Mouse (Mus musculus): ENCODE measurements around the gene Gucy2c.

The Gucy2c gene

DNA sequence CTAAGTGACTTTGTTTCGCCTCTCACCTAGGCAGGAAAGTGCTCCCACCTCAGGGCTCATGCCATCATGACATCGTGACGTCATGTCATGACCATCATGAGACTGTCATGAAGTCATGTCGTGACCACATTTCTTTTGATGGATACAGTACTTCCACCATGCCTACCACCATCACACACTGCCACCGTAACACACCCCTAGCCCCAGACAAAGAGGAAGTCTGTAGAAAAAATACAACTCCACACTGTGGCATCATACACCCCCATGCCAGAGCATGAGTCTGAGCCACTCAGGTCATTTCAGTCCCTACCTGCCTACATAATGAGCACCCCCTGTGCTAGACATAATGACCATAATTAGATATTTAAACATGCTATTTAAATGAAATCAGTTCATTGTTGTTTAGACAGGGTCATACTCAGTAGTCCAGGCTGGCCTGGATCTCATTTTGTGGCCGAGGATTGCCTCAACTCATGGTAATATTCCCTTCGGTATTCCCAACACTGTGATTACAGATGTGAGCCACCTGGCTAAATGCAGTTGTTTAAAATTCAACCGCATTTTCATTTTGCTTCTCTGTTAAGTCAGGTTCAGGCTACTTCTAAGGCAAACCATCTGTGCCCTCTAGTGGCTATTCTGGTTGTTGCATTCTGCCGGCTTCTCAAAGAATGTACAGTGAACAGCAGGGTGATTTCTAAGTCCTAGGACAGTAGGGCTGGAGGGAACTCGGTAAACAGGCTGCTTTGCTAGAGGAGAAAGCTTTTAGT lies 39.0 kb downstream of the Gucy2c start:
- H3K27me3 ChIP-seq (ENCODE audit: insufficient read depth, low read length), result peaks cover 6% of the 10 kb centered on the region; the same call in 1 of the 2 replicates
- TF ChIP-seq NANOG (IDR thresholded peaks at IDR 0.05; ENCODE audit: borderline replicate concordance, low read length) (no peak), POU5F1 (IDR thresholded peaks at IDR 0.05; ENCODE audit: borderline replicate concordance, low read length) (no peak), CTCF (conservative IDR thresholded peaks at IDR 0.05; ENCODE audit: low read length) (peak; percentile 91)

GRCm38 (mm10) chr6:136741281-136741680 lies 40.3 kb downstream of the Gucy2c start:
- Histone ChIP-seq H3K36me3 (ENCODE audit: insufficient read depth, low read length) (no peaks in the 10 kb centered on the region), H3K4me1 (replicated peaks; ENCODE audit: low read depth, low read length) (peaks cover 6% of the 10 kb centered on the region; the same call in 1 of the 2 replicates), H3K9me3 (ENCODE audit: low read length) (no peaks in the 10 kb centered on the region), H3K4me3 (replicated peaks; ENCODE audit: low read length) (no peak overlapping the region), H3K27me3 (ENCODE audit: insufficient read depth, low read length) (peaks cover 11% of the 10 kb centered on the region)
- TF ChIP-seq CTCF (conservative IDR thresholded peaks at IDR 0.05; ENCODE audit: low read length) (no peak), NANOG (IDR thresholded peaks at IDR 0.05; ENCODE audit: borderline replicate concordance, low read length) (no peak), POU5F1 (IDR thresholded peaks at IDR 0.05; ENCODE audit: borderline replicate concordance, low read length) (no peak)

More for the DNA sequence above, 39.0 kb downstream of the Gucy2c start:
- peaks cover 6% of the 10 kb centered on the region; the same call in 1 of the 2 replicates for H3K4me1 ChIP-seq (replicated peaks; ENCODE audit: low read depth, low read length)
- no peak overlapping the region for H3K4me3 ChIP-seq (replicated peaks; ENCODE audit: low read length)
- H3K36me3 ChIP-seq (ENCODE audit: insufficient read depth, low read length), result no peaks in the 10 kb centered on the region
- no peaks in the 10 kb centered on the region for H3K9me3 ChIP-seq (ENCODE audit: low read length)

DNA sequence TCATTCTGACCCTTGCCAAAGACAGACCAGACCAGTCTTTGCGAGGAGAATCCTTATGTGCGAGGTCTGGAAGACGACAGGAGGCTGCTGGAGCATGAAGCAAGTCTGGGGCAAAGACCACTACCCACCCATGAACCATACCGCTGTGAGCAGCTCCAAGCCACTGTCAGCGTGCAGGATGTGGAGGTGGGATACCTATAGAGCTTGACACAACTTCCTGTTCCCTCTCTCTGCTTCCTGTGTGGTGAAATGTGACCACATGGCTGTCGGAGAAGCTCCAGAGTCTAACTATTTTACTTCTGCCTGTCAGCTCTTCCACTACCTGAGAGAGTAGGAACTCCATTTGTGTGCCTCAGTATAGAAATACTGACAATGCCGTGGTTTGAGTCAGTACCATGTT lies 45.8 kb downstream of the Gucy2c start:
- Histone ChIP-seq H3K9me3 (ENCODE audit: low read length) (no peaks in the 10 kb centered on the region), H3K36me3 (ENCODE audit: insufficient read depth, low read length) (no peaks in the 10 kb centered on the region), H3K27me3 (ENCODE audit: insufficient read depth, low read length) (peaks cover 9% of the 10 kb centered on the region), H3K4me1 (replicated peaks; ENCODE audit: low read depth, low read length) (no peaks in the 10 kb centered on the region; the same call in 1 of the 2 replicates), H3K4me3 (replicated peaks; ENCODE audit: low read length) (no peak overlapping the region)
- TF ChIP-seq CTCF (conservative IDR thresholded peaks at IDR 0.05; ENCODE audit: low read length) (no peak), NANOG (IDR thresholded peaks at IDR 0.05; ENCODE audit: borderline replicate concordance, low read length) (no peak), POU5F1 (IDR thresholded peaks at IDR 0.05; ENCODE audit: borderline replicate concordance, low read length) (no peak)

DNA sequence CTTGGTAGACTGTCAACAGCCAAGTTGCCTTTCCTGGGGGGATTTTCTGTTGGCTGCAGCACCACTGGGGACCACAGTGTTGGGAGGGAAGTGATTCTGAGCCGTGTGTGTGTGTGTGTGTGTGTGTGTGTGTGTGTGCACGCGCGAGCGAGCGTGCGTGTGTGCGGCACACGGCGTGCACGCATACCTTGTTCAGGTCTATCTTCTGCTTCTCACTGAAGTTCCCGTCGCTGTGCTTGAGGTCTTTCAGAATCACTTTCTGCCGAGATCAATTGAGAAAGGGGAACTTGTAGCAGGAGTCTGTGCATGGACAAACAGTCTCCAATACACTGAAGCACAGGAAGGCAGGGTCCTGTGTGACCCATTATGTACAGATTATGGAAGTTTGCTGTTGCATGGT lies 53.4 kb downstream of the Gucy2c start:
- Histone ChIP-seq H3K27me3 (ENCODE audit: insufficient read depth, low read length) (no peaks in the 10 kb centered on the region), H3K36me3 (ENCODE audit: insufficient read depth, low read length) (no peaks in the 10 kb centered on the region), H3K9me3 (ENCODE audit: low read length) (no peaks in the 10 kb centered on the region), H3K4me3 (replicated peaks; ENCODE audit: low read length) (no peak overlapping the region), H3K4me1 (replicated peaks; ENCODE audit: low read depth, low read length) (no peaks in the 10 kb centered on the region)
- TF ChIP-seq CTCF (conservative IDR thresholded peaks at IDR 0.05; ENCODE audit: low read length) (no peak), NANOG (IDR thresholded peaks at IDR 0.05; ENCODE audit: borderline replicate concordance, low read length) (no peak), POU5F1 (IDR thresholded peaks at IDR 0.05; ENCODE audit: borderline replicate concordance, low read length) (no peak)

- H3K9me3 ChIP-seq (ENCODE audit: low read length), result no peaks in the 10 kb centered on the region
- peaks cover 16% of the 10 kb centered on the region for H3K4me1 ChIP-seq (replicated peaks; ENCODE audit: low read depth, low read length)
- TF ChIP-seq CTCF (conservative IDR thresholded peaks at IDR 0.05; ENCODE audit: low read length) (no peak), POU5F1 (IDR thresholded peaks at IDR 0.05; ENCODE audit: borderline replicate concordance, low read length) (no peak), NANOG (IDR thresholded peaks at IDR 0.05; ENCODE audit: borderline replicate concordance, low read length) (no peak)
- H3K27me3 ChIP-seq (ENCODE audit: insufficient read depth, low read length), result peaks cover 9% of the 10 kb centered on the region; the same call in 1 of the 2 replicates
- H3K36me3 ChIP-seq (ENCODE audit: insufficient read depth, low read length), result no peaks in the 10 kb centered on the region
- no peak overlapping the region for H3K4me3 ChIP-seq (replicated peaks; ENCODE audit: low read length)
Observed at GRCm38 (mm10) chr6:136723171-136723570, 58.4 kb downstream of the Gucy2c start.

GRCm38 (mm10) chr6:136722565-136722964 lies 59.0 kb downstream of the Gucy2c start:
- Histone ChIP-seq H3K36me3 (ENCODE audit: insufficient read depth, low read length) (no peaks in the 10 kb centered on the region), H3K4me1 (replicated peaks; ENCODE audit: low read depth, low read length) (peaks cover 16% of the 10 kb centered on the region), H3K4me3 (replicated peaks; ENCODE audit: low read length) (no peak overlapping the region), H3K9me3 (ENCODE audit: low read length) (no peaks in the 10 kb centered on the region), H3K27me3 (ENCODE audit: insufficient read depth, low read length) (peaks cover 9% of the 10 kb centered on the region; the same call in 1 of the 2 replicates)
- TF ChIP-seq CTCF (conservative IDR thresholded peaks at IDR 0.05; ENCODE audit: low read length) (no peak), NANOG (IDR thresholded peaks at IDR 0.05; ENCODE audit: borderline replicate concordance, low read length) (no peak), POU5F1 (IDR thresholded peaks at IDR 0.05; ENCODE audit: borderline replicate concordance, low read length) (no peak)

GRCm38 (mm10) chr6:136721925-136722324 lies 59.6 kb downstream of the Gucy2c start:
- no peak for TF ChIP-seq NANOG (IDR thresholded peaks at IDR 0.05; ENCODE audit: borderline replicate concordance, low read length)
- TF ChIP-seq CTCF (conservative IDR thresholded peaks at IDR 0.05; ENCODE audit: low read length), result peak; percentile 38
- H3K27me3 ChIP-seq (ENCODE audit: insufficient read depth, low read length), result peaks cover 10% of the 10 kb centered on the region; the same call in 1 of the 2 replicates
- no peaks in the 10 kb centered on the region for H3K36me3 ChIP-seq (ENCODE audit: insufficient read depth, low read length)
- no peaks in the 10 kb centered on the region for H3K9me3 ChIP-seq (ENCODE audit: low read length)
- H3K4me3 ChIP-seq (replicated peaks; ENCODE audit: low read length), result no peak overlapping the region
- peaks cover 18% of the 10 kb centered on the region for H3K4me1 ChIP-seq (replicated peaks; ENCODE audit: low read depth, low read length)

DNA sequence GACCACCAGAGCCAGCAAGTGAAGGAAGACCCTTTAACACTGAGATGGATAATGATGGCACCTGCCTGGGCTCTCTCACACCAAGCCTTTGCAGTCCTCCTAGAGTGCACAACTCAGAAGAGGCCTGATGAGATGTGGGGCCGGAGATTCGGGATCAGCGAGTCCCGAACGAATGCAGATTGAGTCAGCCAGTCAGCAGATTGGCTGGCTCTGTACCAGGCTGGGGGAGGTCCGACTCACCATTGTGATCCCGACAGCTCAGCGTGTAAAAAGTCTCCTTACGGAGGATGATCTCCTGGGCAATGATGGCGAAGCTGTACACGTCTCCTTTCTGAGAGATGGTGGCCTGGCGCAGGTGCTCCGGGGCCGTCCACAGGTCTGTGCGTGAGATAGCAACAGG lies 61.1 kb downstream of the Gucy2c start:
- H3K27me3 ChIP-seq (ENCODE audit: insufficient read depth, low read length), result peaks cover 11% of the 10 kb centered on the region; the same call in 1 of the 2 replicates
- no peaks in the 10 kb centered on the region for H3K9me3 ChIP-seq (ENCODE audit: low read length)
- no peak overlapping the region for H3K4me3 ChIP-seq (replicated peaks; ENCODE audit: low read length)
- no peaks in the 10 kb centered on the region for H3K36me3 ChIP-seq (ENCODE audit: insufficient read depth, low read length)
- peaks cover 23% of the 10 kb centered on the region for H3K4me1 ChIP-seq (replicated peaks; ENCODE audit: low read depth, low read length)
- TF ChIP-seq POU5F1 (IDR thresholded peaks at IDR 0.05; ENCODE audit: borderline replicate concordance, low read length), result no peak
- TF ChIP-seq NANOG (IDR thresholded peaks at IDR 0.05; ENCODE audit: borderline replicate concordance, low read length), result no peak
- TF ChIP-seq CTCF (conservative IDR thresholded peaks at IDR 0.05; ENCODE audit: low read length), result no peak
